Mouse (Mus musculus) erythroblast, embryonic 14.5 days (primary cell): ENCODE results near the gene Cyp1b1. TPM values are rescaled to one million over a fixed set of nuclear protein-coding genes. Genes with fewer than 3 reads are reported as not detected.

ENCODE experiments used
- H3K27me3 ChIP-seq: 2 replicates; pipeline ENCODE4 v1.6.1; 2012; ENCODE audit warnings: inconsistent platforms; ENCODE audit not compliant: control insufficient read depth
- H3K36me3 ChIP-seq: 2 replicates; pipeline ENCODE4 v1.6.1; 2012; ENCODE audit warnings: mild to moderate bottlenecking, inconsistent platforms; ENCODE audit not compliant: control insufficient read depth
- H3K4me1 ChIP-seq: 2 replicates; pipeline ENCODE4 v1.6.1; 2012; ENCODE audit warnings: inconsistent platforms; ENCODE audit not compliant: control insufficient read depth
- H3K4me3 ChIP-seq: replicated peaks from 2 replicates; pipeline ENCODE3; 2012; ENCODE audit warnings: moderate library complexity, mild to moderate bottlenecking, inconsistent platforms
- H3K9me3 ChIP-seq: 2 replicates; pipeline ENCODE4 v1.6.1; 2012; ENCODE audit warnings: low read length, inconsistent platforms, mixed read lengths; ENCODE audit not compliant: control insufficient read depth
- GATA1 ChIP-seq: IDR thresholded peaks from 2 replicates; pipeline ENCODE4 v1.6.1; 2012; ENCODE audit warnings: low read length, inconsistent platforms, mixed read lengths
- TAL1 ChIP-seq: IDR thresholded peaks from 3 replicates; pipeline ENCODE4 v1.6.1; 2012; ENCODE audit warnings: low read length, inconsistent platforms, mixed read lengths
- polyA plus RNA-seq: library from polyadenylated mRNA; stranded (reverse); fragments of >175 nt; gene quantifications from 2 replicates; pipeline ENCODE4 v1.2.3, GENCODE M21; 2012

Cyp1b1 gene
- polyA plus RNA-seq: 0.02 TPM in 1 of 2 replicates, not detected in the other

DNA sequence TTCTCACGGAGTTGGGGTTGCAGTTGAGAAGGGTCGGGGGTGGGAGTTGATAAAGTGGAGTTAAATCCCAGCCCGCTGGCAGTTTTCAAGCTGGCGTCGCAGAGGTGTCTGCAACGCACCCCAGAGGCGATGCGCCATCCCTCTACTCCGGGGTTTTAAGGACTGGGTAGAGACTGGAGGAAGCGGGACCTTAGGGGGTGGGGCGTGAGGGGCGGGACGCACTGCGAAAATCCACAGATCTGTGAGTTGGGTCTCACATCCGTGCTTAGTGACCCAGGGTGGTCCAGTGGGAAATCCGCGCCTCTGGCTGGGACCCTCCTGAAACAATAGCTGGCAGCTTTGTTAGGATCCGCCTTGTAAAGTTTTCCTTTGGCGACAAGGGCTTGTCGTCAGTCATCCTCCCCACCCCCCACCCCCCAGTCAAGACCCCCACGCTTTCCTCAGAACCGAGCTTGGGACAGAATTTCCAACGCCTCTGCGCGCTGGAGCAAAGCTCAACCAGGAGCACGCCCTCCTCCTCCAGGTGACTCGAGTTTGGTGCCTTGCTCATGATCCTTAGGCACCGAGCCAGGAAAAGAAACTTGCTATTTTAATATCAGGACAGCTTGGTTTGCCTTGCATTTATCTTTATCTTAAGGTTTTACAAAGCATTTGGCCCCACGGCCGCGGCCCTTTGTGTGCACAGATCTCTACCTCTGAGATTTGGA, at the start of gene Cyp1b1:
TSS of gene Cyp1b1 (minus strand) at position 131 of the 707 bp plus-strand sequence.
- Histone ChIP-seq H3K27me3 (peaks cover 75% of the 10 kb centered on the region), H3K4me3 (no peak within 1 kb of the TSS), H3K9me3 (no peaks in the 10 kb centered on the region; the same call in 1 of the 2 replicates), H3K4me1 (no peaks in the 10 kb centered on the region), H3K36me3 (no peaks in the 10 kb centered on the region)
- no peak for TF ChIP-seq GATA1
- TF ChIP-seq TAL1: no peak

GRCm38 (mm10) chr17:79761841-79762240, 47.0 kb upstream of the Cyp1b1 start:
- Histone ChIP-seq H3K4me3 (no peak overlapping the region), H3K4me1 (no peaks in the 10 kb centered on the region), H3K36me3 (no peaks in the 10 kb centered on the region), H3K27me3 (no peaks in the 10 kb centered on the region), H3K9me3 (no peaks in the 10 kb centered on the region)
- TF ChIP-seq TAL1 (no peak), GATA1 (no peak)

DNA sequence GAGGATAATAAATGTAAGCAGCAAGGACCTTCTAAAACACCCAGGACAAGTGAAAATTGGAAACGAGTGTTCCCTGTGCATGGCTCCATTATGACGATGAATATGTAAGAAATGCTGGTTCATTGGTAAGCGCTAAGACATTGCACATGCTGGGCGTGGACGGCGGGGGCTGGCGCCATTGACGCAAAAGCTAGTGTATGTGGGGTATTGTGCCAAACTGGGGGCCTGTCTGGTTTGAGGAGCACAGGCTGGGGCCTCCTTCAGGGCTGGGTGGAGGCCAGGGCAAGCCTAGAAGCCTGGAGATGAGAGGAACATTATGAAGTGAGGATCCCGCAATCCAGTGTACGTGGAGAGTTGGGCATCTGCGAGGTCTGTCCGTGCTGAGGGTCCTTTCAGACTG, 39.0 kb upstream of the Cyp1b1 start:
- no peak overlapping the region for H3K4me3 ChIP-seq
- TF ChIP-seq TAL1 (no peak), GATA1 (no peak)
- H3K9me3 ChIP-seq: no peaks in the 10 kb centered on the region; the same call in 1 of the 2 replicates
- no peaks in the 10 kb centered on the region for H3K36me3 ChIP-seq
- no peaks in the 10 kb centered on the region for H3K4me1 ChIP-seq
- no peaks in the 10 kb centered on the region for H3K27me3 ChIP-seq

GRCm38 (mm10) chr17:79752836-79753235, 38.0 kb upstream of the Cyp1b1 start:
- no peaks in the 10 kb centered on the region; the same call in 1 of the 2 replicates for H3K9me3 ChIP-seq

GRCm38 (mm10) chr17:79751661-79752191, 36.9 kb upstream of the Cyp1b1 start:
- Histone ChIP-seq H3K4me3 (no peak overlapping the region), H3K36me3 (no peaks in the 10 kb centered on the region), H3K9me3 (no peaks in the 10 kb centered on the region; the same call in 1 of the 2 replicates), H3K27me3 (no peaks in the 10 kb centered on the region), H3K4me1 (no peaks in the 10 kb centered on the region)
- TF ChIP-seq GATA1 (no peak), TAL1 (no peak)

More at GRCm38 (mm10) chr17:79752836-79753235, 38.0 kb upstream of the Cyp1b1 start:
- TF ChIP-seq TAL1 (no peak), GATA1 (no peak)
- Histone ChIP-seq H3K27me3 (no peaks in the 10 kb centered on the region), H3K36me3 (no peaks in the 10 kb centered on the region), H3K4me1 (no peaks in the 10 kb centered on the region), H3K4me3 (no peak overlapping the region)

- H3K27me3 ChIP-seq: no peaks in the 10 kb centered on the region
- H3K4me3 ChIP-seq: no peak overlapping the region
- H3K36me3 ChIP-seq: no peaks in the 10 kb centered on the region
- H3K4me1 ChIP-seq: no peaks in the 10 kb centered on the region
- H3K9me3 ChIP-seq: no peaks in the 10 kb centered on the region; the same call in 1 of the 2 replicates
- TF ChIP-seq TAL1 (no peak), GATA1 (no peak)
These were observed 34.8 kb upstream of the Cyp1b1 start for GRCm38 (mm10) chr17:79749647-79750046.

DNA sequence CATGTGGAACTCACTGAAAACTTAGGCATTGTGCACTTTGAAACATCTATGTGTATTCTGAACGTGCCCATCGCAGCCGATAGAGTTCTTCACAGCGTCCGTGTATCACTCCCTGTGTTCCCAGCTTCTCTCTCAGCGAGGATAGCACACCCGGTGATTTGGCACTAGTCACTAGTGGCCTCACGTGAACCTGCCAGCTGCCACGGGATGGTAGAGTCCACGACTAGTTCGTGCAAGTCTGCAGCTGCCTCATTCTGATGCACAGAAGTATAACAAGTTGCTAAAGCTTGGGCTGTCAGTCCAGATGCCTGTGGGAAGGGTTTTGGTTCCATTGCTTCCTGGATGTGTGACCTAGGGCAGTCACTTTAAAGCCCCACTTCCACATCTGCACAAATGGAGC, 32.1 kb upstream of the Cyp1b1 start:
- Histone ChIP-seq H3K9me3 (no peaks in the 10 kb centered on the region; the same call in 1 of the 2 replicates), H3K36me3 (no peaks in the 10 kb centered on the region), H3K27me3 (no peaks in the 10 kb centered on the region), H3K4me3 (no peak overlapping the region), H3K4me1 (no peaks in the 10 kb centered on the region)
- TF ChIP-seq TAL1 (no peak), GATA1 (no peak)

GRCm38 (mm10) chr17:79746146-79746591, 31.3 kb upstream of the Cyp1b1 start:
- Histone ChIP-seq H3K36me3 (no peaks in the 10 kb centered on the region), H3K27me3 (no peaks in the 10 kb centered on the region), H3K4me1 (no peaks in the 10 kb centered on the region), H3K9me3 (no peaks in the 10 kb centered on the region; the same call in 1 of the 2 replicates), H3K4me3 (no peak overlapping the region)
- TF ChIP-seq GATA1 (no peak), TAL1 (no peak)

DNA sequence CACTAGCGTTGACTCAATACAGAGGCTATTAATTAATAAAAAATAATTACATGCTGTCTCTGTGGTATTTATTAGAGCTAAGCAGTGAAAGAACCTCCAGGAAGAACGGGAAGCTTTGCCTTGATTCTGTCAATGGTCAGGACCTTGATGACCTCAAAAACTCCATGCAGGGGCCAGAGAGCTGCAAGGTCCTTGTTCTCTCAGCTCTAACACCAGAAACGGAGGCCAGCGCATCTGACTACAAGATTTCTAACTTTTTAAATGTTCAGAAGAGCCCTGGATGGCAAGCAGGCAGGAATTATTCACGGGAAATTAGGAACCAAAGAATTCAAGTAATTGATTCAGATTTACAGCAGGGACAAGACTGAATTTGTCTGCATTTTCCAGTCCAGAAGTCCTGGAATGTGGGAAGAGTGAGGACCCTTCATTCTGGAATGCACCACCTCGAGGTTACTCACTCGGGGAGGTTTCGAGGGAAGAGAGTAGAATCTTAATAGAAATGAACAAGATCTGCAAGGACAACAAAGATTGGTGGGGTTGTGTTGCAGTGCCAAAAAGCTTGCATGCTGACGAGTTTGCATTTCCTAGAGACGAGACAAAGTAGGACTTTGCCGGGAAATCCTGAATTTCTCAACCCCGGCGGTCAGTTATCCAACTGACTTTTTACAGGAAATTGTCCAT, 30.3 kb upstream of the Cyp1b1 start:
- Histone ChIP-seq H3K4me1 (no peaks in the 10 kb centered on the region), H3K36me3 (no peaks in the 10 kb centered on the region), H3K27me3 (no peaks in the 10 kb centered on the region), H3K9me3 (no peaks in the 10 kb centered on the region; the same call in 1 of the 2 replicates), H3K4me3 (no peak overlapping the region)
- no peak for TF ChIP-seq TAL1
- no peak for TF ChIP-seq GATA1
